15 mouse cellular contexts compared by ENCODE assay signal in the genomic region with DNA sequence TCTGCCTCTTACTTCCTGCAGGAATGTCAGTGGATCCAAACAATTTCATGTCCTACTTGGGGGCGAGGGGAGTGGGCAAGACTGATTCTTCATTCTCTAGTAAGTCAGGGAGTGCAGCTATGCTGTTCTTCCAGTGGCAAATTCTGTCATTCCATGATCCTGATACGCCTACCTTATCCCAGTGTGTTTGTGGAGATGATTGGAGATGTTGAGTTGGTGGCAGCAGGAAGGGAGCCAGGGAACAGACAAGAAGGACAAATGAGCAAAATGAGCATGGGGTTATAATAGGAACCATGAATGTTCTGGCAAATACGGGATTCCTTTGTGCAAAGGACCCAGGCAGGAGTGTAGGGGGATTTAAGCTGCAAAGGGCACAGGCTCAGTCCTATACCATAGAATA.
"Had no signal": no experiment of that assay in that cellular context is flagged by ENCODE, and none has a peak within 500 bp of the region (broad histone marks: within the 10 kb centered on the region; RNA-seq: fewer than 3 reads in every experiment).

No protein-coding gene starts in this region.

- DNase-seq: retina, postnatal 1 day; right cerebral cortex, adult 18-20 months; right cerebral cortex, postnatal 14 days; right cerebral cortex, postnatal 25 days; right cerebral cortex, postnatal 4 days; spleen, adult 18-20 months; thymus, adult 18-20 months; thymus, adult 2 months; thymus, postnatal 14 days; thymus, postnatal 25 days; thymus, postnatal 36 days; thymus, postnatal 4 days had no signal

- H3K4me3 ChIP-seq: neural tube, embryonic 15.5 days; stomach, embryonic 15.5 days had no signal

- H3K27ac ChIP-seq: neural tube, embryonic 15.5 days; stomach, embryonic 15.5 days; stomach, postnatal 0 days had no signal
